Mouse (Mus musculus) kidney, adult 11 months (tissue): ENCODE results near the gene Hist1h2bj.

Experiments
- DNase-seq: peaks from one replicate; pipeline ENCODE4 v3.0.0; 2022

The Hist1h2bj gene

GRCm38 (mm10) chr13:22042568-22043502 is at the start of gene Hist1h2bj, which contains the start of gene Hist1h2ag:
TSS of gene Hist1h2bj (plus strand) at chr13:22043214.
TSS of gene Hist1h2ag (minus strand) at chr13:22042944.
- DNase-seq, result peak; percentile 90

DNA sequence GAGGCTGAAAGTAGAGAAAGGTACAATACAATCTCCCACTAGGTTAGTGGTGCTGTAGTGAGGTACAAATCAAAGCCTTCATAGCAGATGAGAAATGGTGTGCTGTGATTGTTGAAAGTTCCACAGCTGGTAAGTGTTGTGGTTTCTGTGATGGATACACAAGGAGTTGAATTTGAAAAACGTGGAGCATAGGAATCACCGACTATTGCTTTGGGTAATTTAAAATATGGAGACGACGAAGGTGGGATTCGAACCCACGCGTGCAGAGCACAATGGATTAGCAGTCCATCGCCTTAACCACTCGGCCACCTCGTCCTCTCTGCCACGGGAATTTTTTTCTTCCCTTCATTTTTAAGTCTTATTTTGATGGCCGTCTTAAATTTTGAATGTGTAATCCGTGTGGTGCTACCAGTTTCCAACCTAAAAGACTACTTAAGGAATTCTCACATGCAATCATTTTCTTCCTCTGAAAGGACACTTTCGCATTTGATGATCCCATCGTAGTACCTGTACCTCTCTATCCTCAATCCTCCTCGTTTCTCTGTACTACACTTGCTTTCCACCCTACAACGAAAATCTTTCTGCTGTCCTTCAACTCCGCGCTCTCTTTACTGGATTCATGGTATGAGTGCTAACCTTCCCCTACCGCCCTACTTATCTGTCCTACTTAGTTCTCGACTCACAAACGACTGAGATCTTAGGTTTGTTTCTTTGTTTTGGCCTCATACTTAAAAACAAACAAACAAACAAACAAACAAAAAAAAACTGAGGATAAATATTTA is 48.9 kb upstream of the Hist1h2bj start:
- no peak for DNase-seq

- no peak for DNase-seq
These were observed 48.1 kb upstream of the Hist1h2bj start for GRCm38 (mm10) chr13:21994896-21995295.

GRCm38 (mm10) chr13:21995331-21995914 is 47.6 kb upstream of the Hist1h2bj start:
- DNase-seq, result no peak

DNA sequence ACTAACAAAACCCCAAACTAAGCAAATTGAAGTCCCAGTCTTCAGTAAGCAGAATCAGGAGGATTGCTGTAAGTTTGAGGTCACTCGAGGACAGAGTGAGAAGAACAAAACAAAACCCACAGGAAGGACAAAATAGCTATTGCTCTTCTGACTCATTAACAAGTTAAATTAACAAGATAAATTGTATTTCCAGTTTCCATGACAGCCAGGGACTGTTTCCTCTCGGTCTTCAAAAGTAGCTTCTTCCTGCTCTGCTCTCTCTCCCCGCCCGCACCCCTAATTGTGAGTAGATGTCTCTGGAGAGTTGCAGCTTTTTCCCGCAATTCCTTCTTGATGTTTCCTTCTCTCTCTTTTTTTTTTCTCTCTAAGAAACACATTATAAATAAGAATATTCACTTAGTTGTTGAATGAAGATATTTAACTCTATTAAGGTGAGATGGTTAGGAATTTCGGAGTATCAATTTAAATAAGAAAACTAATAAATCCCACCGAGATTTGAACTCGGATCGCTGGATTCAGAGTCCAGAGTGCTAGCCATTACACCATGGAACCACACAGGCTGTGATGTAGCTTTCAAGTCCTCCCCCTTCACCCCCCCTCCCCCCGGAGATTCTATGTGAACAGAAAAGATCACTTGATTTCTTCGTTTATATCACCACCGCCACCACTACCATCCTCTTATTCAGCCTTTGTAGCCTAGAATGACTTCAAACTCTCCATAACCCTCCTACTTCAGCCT is 46.7 kb upstream of the Hist1h2bj start:
- DNase-seq, result no peak

DNA sequence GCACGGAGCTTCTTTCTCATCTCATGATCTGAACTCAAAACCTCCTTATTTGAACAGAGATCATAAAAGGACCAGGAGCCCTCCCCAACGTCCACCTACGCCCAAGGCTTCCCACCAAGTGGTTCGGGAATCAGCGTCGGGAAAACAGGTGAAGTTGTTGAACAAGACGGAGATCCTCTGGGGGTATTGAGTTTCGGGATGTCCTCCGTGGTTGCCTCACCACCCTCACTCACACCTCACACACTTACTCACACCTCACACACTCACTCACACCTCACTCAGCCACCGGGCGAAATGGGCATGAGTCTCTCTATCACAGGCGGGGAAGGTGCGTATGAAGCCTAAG is 46.2 kb upstream of the Hist1h2bj start:
- no peak for DNase-seq

- no peak for DNase-seq
These were observed 45.7 kb upstream of the Hist1h2bj start for GRCm38 (mm10) chr13:21997201-21997820.

DNA sequence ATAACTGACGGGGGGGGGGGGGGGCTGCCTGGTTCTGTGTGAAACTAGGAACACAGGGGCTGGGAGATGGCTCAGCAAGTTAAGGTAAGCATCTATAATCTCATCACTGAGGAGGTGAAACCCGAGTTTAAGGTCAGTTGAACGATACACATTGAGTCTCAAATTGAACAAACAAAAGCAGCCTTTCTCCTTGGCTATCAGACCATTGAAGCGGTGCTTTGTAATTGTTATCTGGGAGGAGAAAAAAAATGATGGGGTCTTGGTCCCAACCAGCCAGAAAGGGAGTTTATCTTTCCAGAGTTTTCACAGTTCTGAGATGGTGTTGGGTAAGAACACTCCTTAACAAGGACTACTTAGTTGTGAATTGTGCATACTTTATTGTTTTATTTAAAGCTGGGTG is 45.2 kb upstream of the Hist1h2bj start:
- DNase-seq, result no peak

GRCm38 (mm10) chr13:21998412-21998811 is 44.6 kb upstream of the Hist1h2bj start:
- no peak for DNase-seq

- DNase-seq, result no peak
These were observed 43.9 kb upstream of the Hist1h2bj start for GRCm38 (mm10) chr13:21999147-21999546.

GRCm38 (mm10) chr13:22001346-22001745 is 41.7 kb upstream of the Hist1h2bj start:
- DNase-seq, result no peak

- no peak for DNase-seq
These were observed 41.2 kb upstream of the Hist1h2bj start for GRCm38 (mm10) chr13:22001823-22002222.

GRCm38 (mm10) chr13:22005605-22006333 is 37.2 kb upstream of the Hist1h2bj start:
- no peak for DNase-seq

GRCm38 (mm10) chr13:22006334-22007120 is 36.5 kb upstream of the Hist1h2bj start:
- DNase-seq, result peak; percentile 25

DNA sequence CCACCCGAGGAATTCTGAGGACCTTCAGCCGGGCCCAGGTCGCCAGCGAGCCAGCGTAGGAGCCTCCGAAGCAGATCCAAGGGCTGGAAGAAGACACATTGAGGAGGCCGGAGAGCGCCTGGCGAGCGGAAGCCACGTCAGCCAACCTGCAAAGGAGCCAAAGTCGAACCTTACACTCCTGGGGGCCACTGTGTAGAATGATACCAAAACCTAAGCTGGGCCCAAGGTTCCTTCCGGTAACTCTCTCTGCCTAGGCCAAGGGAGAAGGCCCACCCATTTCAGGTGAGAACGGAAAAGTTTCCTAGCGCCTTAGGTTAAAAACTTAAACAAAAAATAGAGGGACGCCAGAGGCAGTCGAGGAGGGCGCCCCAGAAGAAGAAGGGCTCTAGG is 35.9 kb upstream of the Hist1h2bj start:
- no peak for DNase-seq

GRCm38 (mm10) chr13:22007872-22008271 is 35.1 kb upstream of the Hist1h2bj start:
- DNase-seq, result no peak

GRCm38 (mm10) chr13:22008707-22009106 is 34.3 kb upstream of the Hist1h2bj start:
- DNase-seq, result no peak

DNA sequence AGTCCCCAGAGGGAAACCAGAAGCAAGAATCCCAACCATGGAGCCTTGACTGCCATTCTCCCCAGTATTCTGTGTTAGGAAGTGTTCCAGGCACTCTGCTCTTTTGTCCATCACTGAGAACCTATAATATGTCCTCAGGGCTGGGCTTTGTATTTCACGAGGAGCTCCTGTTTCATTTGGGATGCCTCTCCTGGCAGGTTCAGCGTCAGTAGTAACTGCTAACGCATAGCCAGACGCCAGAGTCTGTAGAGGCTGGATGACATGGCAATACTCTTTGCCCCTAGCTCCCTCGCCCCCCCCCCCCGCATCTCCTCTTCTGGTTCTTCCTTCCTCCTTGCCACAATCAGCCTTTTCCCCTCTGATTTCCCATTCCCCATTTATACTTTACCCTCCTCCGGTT is 33.4 kb upstream of the Hist1h2bj start, which contains the start of gene Prss16:
Gene Prss16, minus strand, starts transcription at position 101 of the 400 bp plus-strand sequence.
- no peak for DNase-seq

DNA sequence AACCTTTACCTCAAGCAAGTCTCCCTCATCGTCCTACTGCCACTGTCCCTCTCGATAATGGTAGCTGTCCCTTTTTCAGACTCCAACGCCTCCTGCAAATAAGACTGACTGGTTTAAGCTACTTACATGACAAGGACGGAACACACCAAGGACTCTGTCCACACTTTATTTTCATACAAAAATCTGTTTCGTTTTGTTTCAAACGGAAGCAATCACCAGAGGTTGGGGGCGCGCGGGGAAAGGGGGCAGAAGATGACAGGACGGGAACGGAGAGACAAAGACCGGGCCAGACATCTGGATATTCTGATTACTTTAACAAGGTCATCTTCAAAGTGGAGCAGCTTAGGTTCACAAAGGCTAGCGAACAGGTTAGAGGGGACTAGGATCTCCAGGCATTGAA is 29.3 kb upstream of the Hist1h2bj start:
- no peak for DNase-seq

DNA sequence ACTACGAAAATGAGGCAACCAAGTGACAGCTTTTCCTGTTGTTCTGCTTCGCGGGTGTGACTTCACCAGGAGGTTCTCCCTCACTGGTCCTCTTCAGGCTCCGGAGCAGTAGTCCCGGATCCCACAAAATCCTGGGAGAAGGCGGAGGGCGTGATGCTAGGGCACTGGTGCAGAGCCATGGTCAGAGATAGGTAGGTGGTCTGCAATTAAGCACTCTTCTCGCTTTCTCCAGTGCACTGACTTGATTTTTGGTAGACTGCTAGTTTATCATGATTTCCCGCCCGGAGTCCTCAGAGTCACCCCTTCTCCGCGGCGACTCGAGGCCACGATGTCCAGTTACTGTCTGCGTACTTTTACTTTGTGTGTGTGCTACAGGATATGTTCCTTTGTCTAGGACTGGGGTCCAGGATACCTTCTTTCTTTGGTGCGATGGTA is 28.6 kb upstream of the Hist1h2bj start:
- DNase-seq, result no peak
